Mouse (Mus musculus) limb, embryonic 13.5 days (tissue): ENCODE measurements around the gene Hist1h2bg. TPM values are rescaled to one million over a fixed set of nuclear protein-coding genes. Genes with fewer than 3 reads are reported as not detected.
A peak's percentile ranks its signal among the peaks of the same experiment; 100 is the strongest.
"Not testable (repeated sequence)": the region's sequence is repeated elsewhere in the genome, so short reads cannot be mapped to it uniquely, and the experiment has no call there.

ENCODE experiments used
- ATAC-seq: fragments of 200-750 bp; cut with Nextera tagmentation; 2 replicates; pipeline ENCODE4 v1.8.0; 2017; ENCODE audit warnings: low read depth, moderate number of reproducible peaks, moderate TSS enrichment; ENCODE audit not compliant: low FRiP score
- H3K27ac ChIP-seq: fragments of 300-500 bp; sonication (generic); 2 replicates; pipeline ENCODE4 v1.5.1; 2015; ENCODE audit warnings: inconsistent platforms, mild to moderate bottlenecking, moderate library complexity
- H3K27me3 ChIP-seq: fragments of 300-500 bp; sonication (generic); 2 replicates; pipeline ENCODE4 v1.6.1; 2015; ENCODE audit warnings: mild to moderate bottlenecking, inconsistent platforms
- H3K36me3 ChIP-seq: fragments of 300-500 bp; sonication (generic); 2 replicates; pipeline ENCODE4 v1.6.1; 2015; ENCODE audit warnings: inconsistent platforms, mild to moderate bottlenecking, moderate library complexity
- H3K4me1 ChIP-seq: fragments of 300-500 bp; sonication (generic); 2 replicates; pipeline ENCODE4 v1.6.1; 2015; ENCODE audit warnings: inconsistent platforms
- H3K4me2 ChIP-seq: fragments of 300-500 bp; sonication (generic); replicated peaks from 2 replicates; pipeline ENCODE4 v1.6.1; 2015; ENCODE audit warnings: inconsistent platforms, mild to moderate bottlenecking, moderate library complexity
- H3K4me3 ChIP-seq: fragments of 300-500 bp; sonication (generic); 2 replicates; pipeline ENCODE4 v1.5.1; 2015; ENCODE audit warnings: moderate library complexity, mild to moderate bottlenecking, inconsistent platforms
- H3K9ac ChIP-seq: fragments of 300-500 bp; sonication (generic); 2 replicates; pipeline ENCODE4 v1.6.1; 2015; ENCODE audit warnings: mild to moderate bottlenecking, inconsistent platforms
- H3K9me3 ChIP-seq: fragments of 300-500 bp; sonication (generic); 2 replicates; pipeline ENCODE4 v1.6.1; 2016; ENCODE audit warnings: inconsistent platforms
- WGBS: fragments of 180-500 bp; shearing (Covaris S2); methylation state at CpG from one replicate; pipeline ENCODE4 v1.1.7; 2015; 5-methylcytosine and 5-hydroxymethylcytosine counted together
- polyA plus RNA-seq: library from polyadenylated mRNA; unstranded; fragments of >200 nt; fragmentation: Nextera tagmentation; extraction: Ambion mirVana; gene quantifications from 2 replicates; pipeline ENCODE4 v1.2.1, GENCODE M21; 2015

Hist1h2bg gene
- polyA plus RNA-seq, 1 experiment from 2014 or later: 11.2 TPM

DNA sequence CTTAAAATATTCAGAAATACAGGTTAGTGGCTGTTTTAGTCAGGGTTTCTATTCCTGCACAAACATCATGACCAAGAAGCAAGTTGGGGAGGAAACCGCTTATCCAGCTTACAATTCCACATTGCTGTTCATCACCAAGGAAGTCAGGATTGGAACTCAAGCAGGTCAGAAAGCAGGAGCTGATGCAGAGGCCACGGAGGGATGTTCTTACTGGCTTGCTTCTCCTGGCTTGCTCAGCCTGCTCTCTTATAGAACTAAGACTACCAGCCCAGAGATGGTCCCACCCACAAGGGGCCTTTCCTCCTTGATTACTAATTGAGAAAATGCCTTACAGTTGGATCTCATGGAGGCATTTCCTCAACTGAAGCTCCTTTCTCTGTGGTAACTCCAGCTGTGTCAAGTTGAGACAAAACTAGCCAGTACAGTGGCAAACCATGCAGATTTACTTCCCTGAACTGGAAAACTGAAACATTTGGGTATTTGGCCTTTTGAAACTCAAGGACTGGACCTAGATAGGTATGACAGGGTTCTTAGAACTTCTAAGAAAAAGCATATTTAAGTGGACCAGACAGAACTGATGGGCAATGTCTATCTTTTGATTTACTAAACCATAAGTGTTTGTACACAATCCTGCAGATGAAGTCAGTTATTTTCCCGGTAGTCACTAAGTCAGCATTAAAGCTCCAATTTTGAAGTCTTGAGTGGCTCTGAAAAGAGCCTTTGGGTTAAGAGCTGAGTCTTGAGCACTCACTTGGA, 28.8 kb upstream of the Hist1h2bg start:
- Histone ChIP-seq H3K27ac (peak overlapping the region; percentile 86), H3K4me2 (peak overlapping the region; percentile 73), H3K4me1 (peaks cover 17% of the 10 kb centered on the region), H3K9ac (peak overlapping the region; percentile 67), H3K4me3 (peak overlapping the region; percentile 50)
- WGBS: 7% methylated on average over 3 of the region's 3 CpGs
- H3K36me3 ChIP-seq, H3K9me3 ChIP-seq, ATAC-seq, H3K27me3 ChIP-seq: not testable (repeated sequence)

GRCm38 (mm10) chr13:23542999-23543607, 28.1 kb upstream of the Hist1h2bg start, which contains the start of gene Hist1h2bh:
Gene Hist1h2bh, minus strand, starts transcription at chr13:23543392.
- H3K36me3 ChIP-seq, H3K9me3 ChIP-seq, H3K27me3 ChIP-seq: not testable (repeated sequence)
- ATAC-seq: peak; percentile 97
- Histone ChIP-seq H3K4me3 (peak within 1 kb of the TSS; percentile 52), H3K4me2 (peak within 1 kb of the TSS; percentile 73), H3K4me1 (peaks cover 11% of the 10 kb centered on the region), H3K27ac (peak within 1 kb of the TSS; percentile 95), H3K9ac (peak within 1 kb of the TSS; percentile 67)
- WGBS: under 1% methylated on average over 37 of the region's 42 CpGs

DNA sequence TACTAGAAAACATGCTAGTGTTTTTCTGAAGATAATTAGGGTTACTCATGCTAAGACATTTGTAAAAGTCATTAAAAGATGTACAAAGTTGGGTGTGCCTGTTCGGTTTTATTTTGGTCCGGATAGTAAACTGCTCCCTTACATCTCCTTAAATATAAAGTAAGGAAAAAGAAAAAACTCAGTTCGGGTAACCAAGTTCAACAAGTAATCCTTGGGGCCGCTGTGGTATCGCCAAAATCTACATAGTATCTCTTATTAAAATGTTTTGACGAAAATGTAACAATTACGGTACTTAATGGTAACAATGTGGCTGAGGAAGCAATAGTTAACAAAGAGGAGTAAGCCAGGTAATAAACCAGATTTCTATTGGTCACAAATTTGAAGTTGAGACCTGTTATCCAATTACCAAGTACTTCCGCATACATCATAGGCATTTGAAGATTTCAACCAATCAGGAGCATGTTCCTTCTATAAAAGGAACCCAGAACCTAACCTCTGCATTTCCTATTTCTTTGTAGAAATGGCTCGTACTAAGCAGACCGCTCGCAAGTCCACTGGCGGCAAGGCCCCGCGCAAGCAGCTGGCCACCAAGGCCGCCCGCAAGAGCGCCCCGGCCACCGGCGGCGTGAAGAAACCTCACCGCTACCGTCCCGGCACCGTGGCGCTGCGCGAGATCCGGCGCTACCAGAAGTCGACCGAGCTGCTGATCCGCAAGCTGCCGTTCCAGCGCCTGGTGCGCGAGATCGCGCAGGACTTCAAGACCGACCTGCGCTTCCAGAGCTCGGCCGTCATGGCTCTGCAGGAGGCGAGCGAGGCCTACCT, 27.0 kb upstream of the Hist1h2bg start, which contains the start of gene Hist1h3f:
Hist1h3f (plus strand) TSS at position 88 of the 822 bp plus-strand sequence.
- Histone ChIP-seq H3K27me3 (no peaks in the 10 kb centered on the region), H3K4me2 (peak within 1 kb of the TSS; percentile 73), H3K4me3 (peak within 1 kb of the TSS; percentile 52), H3K4me1 (peaks cover 7% of the 10 kb centered on the region), H3K36me3 (no peaks in the 10 kb centered on the region), H3K27ac (peak within 1 kb of the TSS; percentile 95), H3K9ac (peak within 1 kb of the TSS; percentile 69), H3K9me3 (no peaks in the 10 kb centered on the region)
- peak; percentile 93 for ATAC-seq
- under 1% methylated on average over 29 of the region's 45 CpGs for WGBS

GRCm38 (mm10) chr13:23544787-23545120, 26.4 kb upstream of the Hist1h2bg start:
- H3K27ac ChIP-seq: peak overlapping the region; percentile 90; the same call in 1 of the 2 replicates
- not testable (repeated sequence) for H3K4me1 ChIP-seq, ATAC-seq, H3K9me3 ChIP-seq, H3K36me3 ChIP-seq, H3K27me3 ChIP-seq
- peak overlapping the region; percentile 52 for H3K4me3 ChIP-seq
- H3K9ac ChIP-seq: peak overlapping the region; percentile 65
- H3K4me2 ChIP-seq: peak overlapping the region; percentile 73
- WGBS: 0% methylated on average over 12 of the region's 14 CpGs

GRCm38 (mm10) chr13:23546694-23547093, 24.5 kb upstream of the Hist1h2bg start:
- Histone ChIP-seq H3K4me2 (no peak overlapping the region), H3K4me1 (peaks cover 13% of the 10 kb centered on the region), H3K9ac (no peak overlapping the region), H3K4me3 (no peak overlapping the region), H3K36me3 (no peaks in the 10 kb centered on the region), H3K9me3 (no peaks in the 10 kb centered on the region), H3K27ac (no peak overlapping the region), H3K27me3 (no peaks in the 10 kb centered on the region)
- WGBS: 81% methylated on average over 5 of the region's 5 CpGs
- ATAC-seq: no peak

GRCm38 (mm10) chr13:23550761-23551145, 20.4 kb upstream of the Hist1h2bg start:
- Histone ChIP-seq H3K4me1 (peaks cover 17% of the 10 kb centered on the region), H3K9ac (peak overlapping the region; percentile 71), H3K4me3 (peak overlapping the region; percentile 49), H3K4me2 (peak overlapping the region; percentile 68), H3K27ac (peak overlapping the region; percentile 94), H3K9me3 (no peaks in the 10 kb centered on the region), H3K27me3 (no peaks in the 10 kb centered on the region), H3K36me3 (no peaks in the 10 kb centered on the region)
- 2% methylated on average over 3 of the region's 3 CpGs for WGBS
- no peak for ATAC-seq

GRCm38 (mm10) chr13:23551146-23551834, 19.9 kb upstream of the Hist1h2bg start, which contains the start of gene Hist1h4f:
Gene Hist1h4f, minus strand, starts transcription at chr13:23551648.
- not testable (repeated sequence) for H3K36me3 ChIP-seq, H3K9me3 ChIP-seq, H3K27me3 ChIP-seq
- under 1% methylated on average over 47 of the region's 47 CpGs for WGBS
- Histone ChIP-seq H3K4me2 (peak within 1 kb of the TSS; percentile 68), H3K4me1 (peaks cover 15% of the 10 kb centered on the region), H3K9ac (peak within 1 kb of the TSS; percentile 71), H3K4me3 (peak within 1 kb of the TSS; percentile 49), H3K27ac (peak within 1 kb of the TSS; percentile 94)
- ATAC-seq: peak; percentile 82

DNA sequence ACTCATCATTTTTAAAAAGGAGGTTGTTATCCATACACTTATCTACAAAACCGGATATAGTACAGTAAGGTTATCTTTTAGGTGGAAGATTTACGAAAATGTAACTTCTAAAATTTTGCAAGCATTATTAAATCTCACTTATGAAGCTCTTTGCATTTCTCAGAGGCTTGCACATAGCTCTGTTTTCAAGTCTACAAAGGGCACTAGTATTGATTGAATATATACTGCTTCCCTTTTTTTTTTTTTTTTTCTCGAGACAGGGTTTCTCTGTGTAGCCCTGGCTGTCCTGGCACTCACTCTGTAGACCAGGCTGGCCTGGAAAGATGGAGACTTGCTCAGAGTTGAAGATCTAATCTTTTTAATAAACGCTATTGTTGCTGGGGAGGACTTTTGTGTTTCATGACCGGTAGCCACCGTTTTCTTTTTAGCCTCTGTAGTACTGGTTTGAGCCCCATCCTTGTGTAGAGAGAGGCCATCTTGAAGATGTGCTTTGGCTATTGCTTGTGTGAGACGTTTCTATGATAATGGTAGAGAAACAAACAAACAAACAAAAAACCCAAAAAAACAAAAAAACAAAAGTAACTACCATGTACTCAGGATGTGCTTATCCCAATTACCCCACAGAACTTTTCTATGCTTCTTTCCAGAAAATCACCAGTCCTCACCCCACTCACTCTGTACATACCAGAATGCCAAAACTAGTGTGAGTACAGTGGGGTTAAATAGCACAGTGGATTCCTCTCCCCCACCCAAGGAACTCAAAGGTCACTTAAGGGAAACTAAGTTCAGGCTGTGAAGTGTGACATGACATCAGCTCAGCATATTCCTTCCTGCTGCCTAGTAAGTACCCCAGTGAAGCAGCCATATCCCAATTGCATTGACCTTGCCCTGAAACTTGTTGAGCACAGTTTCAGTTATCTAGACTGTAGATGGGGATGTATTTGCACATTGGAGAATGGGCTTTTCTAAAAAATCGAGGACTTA, 19.0 kb upstream of the Hist1h2bg start:
- 60% methylated on average over 8 of the region's 8 CpGs for WGBS
- 0 out of 2 replicates have a peak overlapping the region, but pooled peaks have one; percentile 31 for H3K9ac ChIP-seq
- H3K4me3 ChIP-seq: peak overlapping the region; percentile 49

GRCm38 (mm10) chr13:23552962-23553361, 18.2 kb upstream of the Hist1h2bg start, which contains the start of gene Hist1h1d:
Gene Hist1h1d, plus strand, starts transcription at chr13:23553262.
- ATAC-seq: no peak
- Histone ChIP-seq H3K4me1 (peaks cover 19% of the 10 kb centered on the region), H3K4me3 (0 out of 2 replicates have a peak within 1 kb of the TSS, but pooled peaks have one; percentile 49), H3K9ac (0 out of 2 replicates have a peak within 1 kb of the TSS, but pooled peaks have one; percentile 31), H3K4me2 (peak within 1 kb of the TSS; percentile 89), H3K27ac (peak within 1 kb of the TSS; percentile 99), H3K36me3 (no peaks in the 10 kb centered on the region), H3K9me3 (no peaks in the 10 kb centered on the region), H3K27me3 (no peaks in the 10 kb centered on the region)

More for the DNA sequence above, 19.0 kb upstream of the Hist1h2bg start:
- no peaks in the 10 kb centered on the region for H3K27me3 ChIP-seq
- H3K9me3 ChIP-seq: no peaks in the 10 kb centered on the region
- H3K4me2 ChIP-seq: peak overlapping the region; percentile 68
- ATAC-seq: no peak
- H3K4me1 ChIP-seq: peaks cover 19% of the 10 kb centered on the region
- H3K27ac ChIP-seq: peak overlapping the region; percentile 94
- no peaks in the 10 kb centered on the region for H3K36me3 ChIP-seq

DNA sequence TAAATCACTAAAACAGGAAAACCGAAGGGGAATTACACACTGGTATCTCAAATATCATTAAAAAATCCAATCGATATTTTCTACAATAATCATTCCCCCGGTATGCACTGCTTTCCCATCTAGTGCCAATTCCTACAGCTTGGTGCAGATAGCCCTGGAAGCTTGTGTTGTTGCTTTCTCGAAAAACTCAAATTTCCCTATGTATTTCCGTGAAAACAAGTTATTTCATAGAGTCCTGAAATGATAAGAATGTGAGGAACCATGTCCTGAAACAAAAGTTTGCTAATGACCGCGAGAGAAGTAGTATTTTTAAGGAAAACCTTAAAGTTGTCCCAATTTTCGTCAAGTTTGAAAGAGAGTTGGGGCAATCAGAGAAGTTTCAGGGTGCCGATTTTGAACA, 16.8 kb upstream of the Hist1h2bg start:
- ATAC-seq: no peak
- no peaks in the 10 kb centered on the region for H3K27me3 ChIP-seq
- H3K27ac ChIP-seq: peak overlapping the region; percentile 99
- peaks cover 19% of the 10 kb centered on the region for H3K4me1 ChIP-seq
- no peaks in the 10 kb centered on the region for H3K36me3 ChIP-seq
- H3K9me3 ChIP-seq: no peaks in the 10 kb centered on the region
- peak overlapping the region; percentile 89 for H3K4me2 ChIP-seq
- 20% methylated on average over 9 of the region's 9 CpGs for WGBS
- peak overlapping the region; percentile 85 for H3K9ac ChIP-seq
- H3K4me3 ChIP-seq: peak overlapping the region; percentile 61
